Mouse (Mus musculus): Measurements from ENCODE around the gene Sema3f.

Gene Sema3f

GRCm38 (mm10) chr9:107662342-107662741, 47.9 kb downstream of the Sema3f start:
- DNase-seq (ENCODE audit: low read depth, low spot score), result no peak

GRCm38 (mm10) chr9:107660777-107661176, 49.5 kb downstream of the Sema3f start:
- no peak for DNase-seq (ENCODE audit: low read depth, low spot score)

GRCm38 (mm10) chr9:107659961-107660360, 50.3 kb downstream of the Sema3f start:
- DNase-seq (ENCODE audit: low read depth, low spot score), result no peak

GRCm38 (mm10) chr9:107659551-107659950, 50.7 kb downstream of the Sema3f start:
- DNase-seq (ENCODE audit: low read depth, low spot score), result no peak

- no peak for DNase-seq (ENCODE audit: low read depth, low spot score)
These were observed 52.2 kb downstream of the Sema3f start for GRCm38 (mm10) chr9:107658096-107658495.

DNA sequence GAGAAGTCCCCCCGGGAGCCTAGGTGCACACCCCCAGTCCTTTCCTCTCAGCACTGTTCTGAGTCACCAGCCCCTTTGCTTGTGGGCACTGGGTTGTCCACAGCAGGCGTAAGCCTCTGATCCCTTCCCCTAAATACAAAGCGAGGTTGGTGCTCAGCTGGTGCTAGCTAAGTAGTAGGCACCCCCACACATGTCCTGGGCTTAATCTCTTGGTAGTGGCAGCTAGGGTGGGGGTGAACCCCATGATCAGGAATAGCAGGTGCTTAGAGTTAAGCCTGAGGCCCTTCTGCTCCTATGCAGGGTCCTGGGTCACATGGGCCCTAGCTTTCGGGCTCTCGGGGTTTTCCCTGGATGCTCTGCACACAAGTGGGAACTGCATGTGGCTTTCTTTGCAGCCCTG, 53.1 kb downstream of the Sema3f start:
- DNase-seq (ENCODE audit: low read depth, low spot score), result no peak

- DNase-seq (ENCODE audit: low read depth, low spot score), result no peak
These were observed 55.7 kb downstream of the Sema3f start for GRCm38 (mm10) chr9:107654585-107654984.

GRCm38 (mm10) chr9:107653474-107653873, 56.8 kb downstream of the Sema3f start:
- DNase-seq (ENCODE audit: low read depth, low spot score), result no peak

GRCm38 (mm10) chr9:107650708-107651481, 59.4 kb downstream of the Sema3f start:
- no peak for DNase-seq (ENCODE audit: low read depth, low spot score)

- no peak for DNase-seq (ENCODE audit: low read depth, low spot score)
These were observed 60.0 kb downstream of the Sema3f start for GRCm38 (mm10) chr9:107650225-107650624.

- no peak for DNase-seq (ENCODE audit: low read depth, low spot score)
These were observed 61.5 kb downstream of the Sema3f start for GRCm38 (mm10) chr9:107648767-107649166.

DNA sequence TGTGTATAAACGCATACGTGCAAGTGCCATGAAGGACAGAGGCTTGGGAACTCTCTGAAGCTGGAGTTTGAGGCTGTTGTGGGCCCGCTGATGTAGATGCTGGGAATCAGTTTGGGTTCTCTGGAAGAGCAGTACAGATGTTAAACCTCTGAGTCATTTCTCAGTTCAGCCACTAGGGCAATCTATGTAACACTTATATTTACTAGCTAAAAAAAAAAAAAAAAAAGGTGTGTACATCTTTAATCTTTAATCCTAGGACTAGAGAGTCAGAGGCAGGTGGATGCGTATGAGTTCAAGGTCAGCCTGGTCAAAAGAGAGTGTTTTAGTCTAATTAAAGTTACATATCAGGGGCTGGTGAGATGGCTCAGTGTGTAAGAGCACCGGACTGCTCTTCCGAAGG, 63.3 kb downstream of the Sema3f start:
- DNase-seq (ENCODE audit: low read depth, low spot score), result peak; percentile 32

DNA sequence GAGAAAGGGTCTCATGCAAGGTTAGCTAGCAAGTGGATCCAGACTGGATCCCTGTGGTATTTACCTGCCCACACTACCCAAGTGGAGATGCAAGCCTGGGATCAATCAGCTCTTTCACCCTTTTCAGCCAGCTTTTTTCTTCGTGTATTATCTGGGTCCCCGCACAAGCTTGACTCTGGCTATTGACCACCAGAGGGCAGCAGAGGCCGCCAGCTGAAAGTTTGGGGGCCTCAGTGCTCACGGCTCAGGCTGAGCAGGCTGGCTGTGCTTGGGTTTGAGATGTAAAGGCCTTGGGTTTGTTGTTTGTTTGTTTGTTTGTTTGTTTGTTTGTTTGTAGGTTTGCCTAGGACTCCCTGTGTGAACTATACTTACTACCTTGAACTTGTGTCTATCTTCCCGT, 64.7 kb downstream of the Sema3f start:
- DNase-seq (ENCODE audit: low read depth, low spot score), result peak; percentile 90

DNA sequence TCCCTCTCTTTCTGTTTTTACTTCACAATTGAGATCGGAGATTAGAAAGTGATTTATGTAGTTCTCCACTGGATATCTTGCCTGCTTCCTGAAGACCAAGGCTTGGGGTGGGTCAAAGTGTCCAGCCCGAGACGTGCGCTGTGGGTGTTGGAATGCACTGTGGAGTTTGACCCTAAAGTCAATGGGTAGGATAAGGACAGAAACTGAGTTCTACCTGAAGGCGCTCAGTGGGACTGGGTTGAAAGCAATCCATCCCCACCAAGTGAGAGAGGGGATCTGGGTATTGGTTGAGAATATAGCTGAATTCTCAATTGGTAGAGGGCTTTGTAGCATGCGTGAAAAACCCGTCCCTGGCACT, 65.1 kb downstream of the Sema3f start:
- no peak for DNase-seq (ENCODE audit: low read depth, low spot score)

DNA sequence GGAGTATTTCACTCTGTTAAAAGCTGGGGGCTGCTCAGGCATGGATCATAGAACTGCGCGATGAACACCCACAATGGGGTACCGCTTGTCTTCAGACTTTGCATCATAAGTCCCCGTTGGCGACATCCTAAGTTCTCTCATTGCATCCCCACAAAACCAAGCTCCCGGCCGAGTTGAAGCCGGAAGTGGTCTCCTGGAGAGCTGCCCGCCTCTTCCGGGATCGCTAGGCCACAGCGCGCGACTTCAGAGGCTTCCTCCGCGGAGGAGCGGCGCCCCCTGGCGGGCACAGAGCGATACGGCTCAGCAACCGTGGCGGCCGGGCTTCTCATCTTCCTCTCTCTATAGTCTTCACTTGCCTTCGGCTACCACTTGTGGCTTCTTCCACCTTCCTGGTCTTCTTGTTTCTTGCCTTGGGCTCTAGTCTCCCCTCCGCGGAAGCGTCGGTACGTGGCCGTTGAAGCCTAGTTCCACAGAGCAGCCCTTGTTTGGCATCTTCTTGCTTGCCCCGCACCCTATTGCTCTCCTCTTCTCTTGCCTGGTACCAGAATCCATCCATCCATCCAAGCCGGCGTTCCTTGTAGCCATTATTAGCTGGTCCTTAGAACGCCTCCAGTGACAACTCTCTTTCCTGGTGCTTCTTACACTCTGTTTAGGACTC, 65.7 kb downstream of the Sema3f start:
- DNase-seq (ENCODE audit: low read depth, low spot score), result peak; percentile 94

DNA sequence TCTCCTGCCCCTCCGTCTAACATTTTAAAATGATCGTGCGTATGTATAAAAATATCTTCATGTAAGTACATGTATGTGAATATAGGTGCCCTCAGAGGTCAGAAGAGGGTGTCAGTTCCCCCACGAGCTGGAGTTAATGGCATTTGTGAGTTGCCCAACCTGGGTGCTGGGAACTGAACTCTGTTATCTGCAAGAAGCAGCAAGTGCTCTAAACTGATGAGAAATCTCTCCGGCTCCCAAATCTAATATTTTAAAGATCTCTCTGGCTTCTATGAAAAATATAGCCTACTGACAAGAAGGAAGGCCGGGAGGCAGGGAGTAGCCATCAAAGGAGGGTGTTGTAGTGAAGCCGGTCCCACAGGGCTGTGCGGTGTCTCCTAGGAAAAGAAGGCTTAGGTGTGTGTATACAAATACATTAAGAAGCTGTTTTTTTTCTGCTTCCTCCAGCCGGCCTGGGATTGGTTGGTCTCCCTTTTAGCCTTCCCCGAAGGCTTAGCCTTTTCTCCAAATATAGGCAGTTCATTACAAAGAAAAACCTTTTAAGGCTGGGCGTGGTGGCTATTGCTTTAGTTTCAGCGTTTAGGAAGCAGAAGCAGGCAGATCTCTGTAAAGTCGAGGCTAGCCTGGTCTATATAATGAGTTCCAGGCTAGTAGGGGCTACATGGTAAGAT, 66.6 kb downstream of the Sema3f start:
- no peak for DNase-seq (ENCODE audit: low read depth, low spot score)

DNA sequence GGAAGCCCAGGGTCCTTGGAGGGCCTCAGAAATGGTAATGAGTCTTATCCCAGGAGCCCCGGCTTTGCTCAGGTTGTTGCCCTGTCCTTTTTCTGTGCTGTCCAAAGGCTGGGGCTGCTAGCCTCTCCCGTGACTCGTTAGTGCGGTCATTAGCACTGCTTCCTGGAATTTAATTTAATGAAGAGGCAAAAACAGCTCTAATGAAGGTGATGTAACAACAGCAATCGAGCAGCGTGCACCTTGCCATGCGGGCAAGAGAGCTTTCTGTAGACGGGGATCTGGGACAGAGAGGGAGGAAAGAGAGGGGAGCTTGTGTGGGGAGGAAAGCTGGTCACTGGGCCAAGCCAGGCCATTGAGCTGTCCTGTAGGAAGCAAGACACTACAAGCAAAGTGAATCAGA, 68.6 kb downstream of the Sema3f start:
- no peak for DNase-seq (ENCODE audit: low read depth, low spot score)

GRCm38 (mm10) chr9:107640257-107640772, 70.0 kb downstream of the Sema3f start:
- DNase-seq (ENCODE audit: low read depth, low spot score), result peak; percentile 90

DNA sequence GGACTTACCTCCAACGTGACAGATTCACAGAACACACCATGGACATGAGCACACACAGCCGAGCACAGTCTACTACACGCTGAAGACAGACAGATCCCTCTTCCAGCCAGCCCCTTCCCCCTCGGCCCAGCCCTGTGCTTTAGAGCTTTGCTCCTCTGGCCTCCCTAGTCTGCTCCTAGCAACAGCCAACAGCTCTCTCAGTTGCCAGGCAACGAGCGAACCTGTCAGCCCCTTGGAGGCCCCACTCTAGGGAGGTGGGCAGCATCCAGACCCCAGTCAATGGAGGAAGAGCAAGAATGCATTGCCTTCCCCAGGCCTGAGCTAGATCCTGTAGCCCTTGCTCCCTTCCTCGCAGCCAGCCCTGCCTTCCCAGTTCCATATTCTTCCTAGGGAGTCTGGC, 73.2 kb downstream of the Sema3f start:
- DNase-seq (ENCODE audit: low read depth, low spot score), result no peak

DNA sequence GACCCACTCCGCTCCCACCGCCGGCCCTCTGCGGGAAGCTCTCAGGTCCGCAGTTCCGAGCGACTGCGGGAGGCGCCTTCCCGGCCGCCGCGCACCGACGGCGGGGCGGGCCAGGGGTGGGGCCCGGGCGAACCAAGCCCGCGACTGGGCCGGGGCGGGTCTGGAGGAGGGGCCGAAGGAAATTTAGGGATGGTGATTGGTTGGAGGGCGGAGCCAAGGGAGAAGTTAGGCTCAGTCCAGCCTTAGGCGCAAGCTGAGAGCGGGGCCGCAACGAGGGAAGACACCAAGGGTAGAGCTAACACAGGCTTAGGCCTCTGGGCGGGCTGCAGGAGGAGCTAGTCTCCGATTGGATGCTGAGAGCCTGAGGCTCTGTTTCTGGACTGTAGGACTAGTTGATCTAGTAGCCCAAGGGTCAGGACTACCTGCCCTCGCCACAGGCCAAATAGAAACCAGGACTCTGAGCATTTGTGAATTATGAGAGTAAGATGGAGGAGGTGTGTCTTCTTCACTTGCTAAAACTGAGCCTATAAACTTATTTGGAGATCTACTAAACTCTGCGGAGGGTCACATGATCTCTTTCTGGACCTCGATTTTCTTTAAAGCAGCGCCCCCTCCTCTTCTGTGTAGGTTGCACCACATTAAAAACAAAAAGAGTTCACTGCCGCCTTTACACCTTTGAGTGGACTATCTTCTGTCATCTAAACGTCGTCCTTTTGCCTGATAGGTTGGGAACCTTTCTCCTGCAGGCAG, 74.8 kb downstream of the Sema3f start, which contains the start of gene Gnai2:
Gnai2 (minus strand) TSS at position 89 of the 750 bp plus-strand sequence.
- peak; percentile 97 for DNase-seq (ENCODE audit: low read depth, low spot score)

GRCm38 (mm10) chr9:107634406-107635278, 75.6 kb downstream of the Sema3f start:
- DNase-seq (ENCODE audit: low read depth, low spot score), result no peak
